Mouse (Mus musculus) testis, adult 2 months (tissue): ENCODE data around the gene Clip2.

ENCODE experiments used
- CTCF ChIP-seq: fragments of 200-500 bp; IDR thresholded peaks from 2 replicates; pipeline ENCODE4 v1.5.1; 2012; ENCODE audit warnings: low read depth, mild to moderate bottlenecking, inconsistent platforms, low read length, moderate library complexity; ENCODE audit not compliant: control insufficient read depth, insufficient read depth, insufficient replicate concordance
- POLR2A ChIP-seq: fragments of 200-500 bp; IDR thresholded peaks from 2 replicates; pipeline ENCODE4 v1.6.1; 2012; ENCODE audit warnings: low read depth, mild to moderate bottlenecking, inconsistent platforms, low read length, moderate library complexity; ENCODE audit not compliant: control insufficient read depth

- peak; percentile 74 for TF ChIP-seq CTCF
- TF ChIP-seq POLR2A = no peak
These were observed 62.7 kb downstream of the Clip2 start for GRCm38 (mm10) chr5:134489583-134489982.
